Mouse (Mus musculus) embryonic fibroblast, embryonic 13.5 days (primary cell): ENCODE measurements around the gene A030005K14Rik.

ENCODE experiments used
- CTCF ChIP-seq: IDR thresholded peaks from 2 replicates; pipeline ENCODE4 v1.5.1; 2011; ENCODE audit warnings: mild to moderate bottlenecking, control low read depth, low read length, moderate library complexity, borderline replicate concordance; ENCODE audit not compliant: insufficient read depth
- POLR2A ChIP-seq: IDR thresholded peaks from 2 replicates; pipeline ENCODE4 v1.6.1; 2011; ENCODE audit warnings: low read depth, mild to moderate bottlenecking, control low read depth, low read length, moderate library complexity

DNA sequence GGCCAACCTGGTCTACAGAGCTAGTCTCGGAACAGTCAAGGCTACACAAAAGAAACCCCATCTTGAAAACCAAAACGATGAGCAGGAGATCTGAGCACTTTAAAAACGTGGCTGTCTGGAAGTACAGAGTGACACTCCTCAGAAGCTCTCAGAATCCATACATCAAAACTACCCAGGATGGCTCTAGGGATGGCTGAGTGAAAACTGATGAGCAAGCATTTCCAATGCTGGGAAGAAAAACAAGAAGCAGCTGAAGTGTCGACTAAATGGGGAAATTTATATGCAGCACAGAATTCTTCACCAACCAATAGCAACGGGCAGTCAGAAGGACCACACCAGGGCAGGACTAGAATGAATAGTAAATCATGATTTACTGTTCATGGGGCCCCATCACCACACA, 24.7 kb downstream of the A030005K14Rik start:
- TF ChIP-seq CTCF (no peak), POLR2A (no peak)
